Mouse (Mus musculus): ENCODE measurements at regions not wholly inside any gene's neighbourhood (a gene's known extent, or its start where the extent isn't known, plus 50 kb on each side); places are given as distances from the start of the nearest gene placed in this dataset.

GRCm38 (mm10) chr5:116900846-116901245 lies 215.1 kb downstream of the Suds3 start:
- no peak for DNase-seq

- DNase-seq = no peak
Measured at GRCm38 (mm10) chr5:116897391-116897790, 218.5 kb downstream of the Suds3 start.

- no peak for DNase-seq
Measured at GRCm38 (mm10) chr5:116895036-116895783, 220.7 kb downstream of the Suds3 start.

- no peak for DNase-seq
Measured at GRCm38 (mm10) chr5:116894575-116894974, 221.3 kb downstream of the Suds3 start.

- DNase-seq = no peak
Measured at GRCm38 (mm10) chr5:116892877-116893276, 223.0 kb downstream of the Suds3 start.

GRCm38 (mm10) chr5:116889224-116889623 lies 226.7 kb downstream of the Suds3 start:
- no peak for DNase-seq

GRCm38 (mm10) chr5:116886181-116887136 lies 229.5 kb downstream of the Suds3 start:
- no peak for DNase-seq

GRCm38 (mm10) chr5:116879761-116880160 lies 236.2 kb downstream of the Suds3 start:
- DNase-seq = no peak

GRCm38 (mm10) chr5:116874941-116875340 lies 241.0 kb downstream of the Suds3 start:
- DNase-seq = no peak

GRCm38 (mm10) chr5:116868115-116868514 lies 247.8 kb downstream of the Suds3 start:
- DNase-seq = no peak

- DNase-seq = no peak
Measured at GRCm38 (mm10) chr5:116864275-116864674, 251.6 kb downstream of the Suds3 start.

- DNase-seq = no peak
Measured at GRCm38 (mm10) chr5:116852691-116853090, 261.1 kb upstream of the Srrm4 start.

- DNase-seq = no peak
Measured at GRCm38 (mm10) chr5:116831874-116832273, 240.3 kb upstream of the Srrm4 start.

GRCm38 (mm10) chr5:116829771-116830170 lies 238.2 kb upstream of the Srrm4 start:
- no peak for DNase-seq

GRCm38 (mm10) chr5:116823260-116823659 lies 231.6 kb upstream of the Srrm4 start:
- DNase-seq = no peak

- no peak for DNase-seq
Measured at GRCm38 (mm10) chr5:116822141-116822540, 230.5 kb upstream of the Srrm4 start.

GRCm38 (mm10) chr5:116809799-116810198 lies 218.2 kb upstream of the Srrm4 start:
- no peak for DNase-seq

GRCm38 (mm10) chr5:116809001-116809759 lies 217.6 kb upstream of the Srrm4 start:
- DNase-seq = no peak

GRCm38 (mm10) chr5:116797460-116797859 lies 205.8 kb upstream of the Srrm4 start:
- DNase-seq = no peak

GRCm38 (mm10) chr5:116795169-116795568 lies 203.6 kb upstream of the Srrm4 start:
- DNase-seq = no peak

- no peak for DNase-seq
Measured at GRCm38 (mm10) chr5:116790419-116790818, 198.8 kb upstream of the Srrm4 start.

GRCm38 (mm10) chr5:116789859-116790258 lies 198.2 kb upstream of the Srrm4 start:
- DNase-seq = no peak

- no peak for DNase-seq
Measured at GRCm38 (mm10) chr5:116776450-116776849, 184.8 kb upstream of the Srrm4 start.

Measured in kidney, adult 18-20 months (tissue).